Mouse (Mus musculus) limb, embryonic 11.5 days (tissue): ENCODE measurements at regions not wholly inside any gene's neighbourhood (a gene's known extent, or its start where the extent isn't known, plus 50 kb on each side); places are given as distances from the start of the nearest gene placed in this dataset.

ENCODE experiments used
- ATAC-seq: fragments of 200-750 bp; cut with Nextera tagmentation; 2 replicates; pipeline ENCODE4 v1.8.0; 2017; ENCODE audit warnings: low read depth; ENCODE audit not compliant: insufficient number of reproducible peaks, low FRiP score, low TSS enrichment
- DNase-seq: peaks from one replicate; pipeline ENCODE4 v3.0.0-alpha.2; 2015; ENCODE audit warnings: low spot score
- H3K27ac ChIP-seq: fragments of 300-500 bp; sonication (generic); replicated peaks from 2 replicates; pipeline ENCODE4 v1.5.1; 2014; ENCODE audit warnings: low read depth, mild to moderate bottlenecking, low read length
- H3K27me3 ChIP-seq: fragments of 300-500 bp; sonication (generic); 2 replicates; pipeline ENCODE4 v1.6.1; 2014; ENCODE audit warnings: mild to moderate bottlenecking, low read length, mixed read lengths; ENCODE audit not compliant: control insufficient read depth, insufficient read depth
- H3K36me3 ChIP-seq: fragments of 300-500 bp; sonication (generic); 2 replicates; pipeline ENCODE4 v1.6.1; 2014; ENCODE audit warnings: mild to moderate bottlenecking, low read length, moderate library complexity, mixed read lengths; ENCODE audit not compliant: control insufficient read depth, insufficient read depth
- H3K4me1 ChIP-seq: fragments of 300-500 bp; sonication (generic); 2 replicates; pipeline ENCODE4 v1.6.1; 2014; ENCODE audit warnings: low read length, mixed read lengths; ENCODE audit not compliant: control insufficient read depth, insufficient read depth
- H3K4me2 ChIP-seq: fragments of 300-500 bp; sonication (generic); 2 replicates; pipeline ENCODE4 v1.6.1; 2014; ENCODE audit warnings: low read depth, mild to moderate bottlenecking, moderate library complexity; ENCODE audit not compliant: severe bottlenecking
- H3K4me3 ChIP-seq: fragments of 300-500 bp; sonication (generic); 2 replicates; pipeline ENCODE4 v1.5.1; 2014; ENCODE audit warnings: low read depth, low read length
- H3K9ac ChIP-seq: fragments of 300-500 bp; sonication (generic); 2 replicates; pipeline ENCODE4 v1.6.1; 2014; ENCODE audit warnings: mild to moderate bottlenecking, low read length
- H3K9me3 ChIP-seq: fragments of 300-500 bp; sonication (generic); 2 replicates; pipeline ENCODE4 v1.6.1; 2016; ENCODE audit warnings: low read length; ENCODE audit not compliant: control insufficient read depth
- WGBS: fragments of 180-500 bp; shearing (Covaris S2); extraction: QIAGEN DNeasy Blood & Tissue Kit; methylation state at CpG from one replicate; pipeline ENCODE4 v1.1.7; 2014; 5-methylcytosine and 5-hydroxymethylcytosine counted together

GRCm38 (mm10) chr15:51472049-51472448 is 2412.7 kb upstream of the Gm7489 start:
- Histone ChIP-seq H3K9ac (no peak overlapping the region), H3K27me3 (no peaks in the 10 kb centered on the region), H3K27ac (no peak overlapping the region), H3K4me3 (no peak overlapping the region), H3K9me3 (no peaks in the 10 kb centered on the region), H3K4me1 (no peaks in the 10 kb centered on the region), H3K4me2 (no peak overlapping the region), H3K36me3 (no peaks in the 10 kb centered on the region)
- no peak for ATAC-seq
- DNase-seq: no peak
- WGBS: 84% methylated on average over 2 of the region's 2 CpGs

GRCm38 (mm10) chr15:51481856-51482255 is 2402.8 kb upstream of the Gm7489 start:
- no peaks in the 10 kb centered on the region for H3K27me3 ChIP-seq
- 80% methylated on average over 4 of the region's 4 CpGs for WGBS
- no peaks in the 10 kb centered on the region for H3K4me1 ChIP-seq
- DNase-seq (no peak), ATAC-seq (no peak)
- no peaks in the 10 kb centered on the region for H3K36me3 ChIP-seq
- no peak overlapping the region for H3K4me3 ChIP-seq
- no peak overlapping the region for H3K27ac ChIP-seq
- H3K4me2 ChIP-seq: no peak overlapping the region
- H3K9me3 ChIP-seq: no peaks in the 10 kb centered on the region
- H3K9ac ChIP-seq: no peak overlapping the region

- H3K4me3 ChIP-seq: no peak overlapping the region
- ATAC-seq (no peak), DNase-seq (no peak)
- H3K9me3 ChIP-seq: no peaks in the 10 kb centered on the region
- 88% methylated on average over 2 of the region's 2 CpGs for WGBS
- H3K4me2 ChIP-seq: no peak overlapping the region
- no peaks in the 10 kb centered on the region for H3K36me3 ChIP-seq
- no peaks in the 10 kb centered on the region for H3K4me1 ChIP-seq
- no peak overlapping the region for H3K9ac ChIP-seq
- no peak overlapping the region for H3K27ac ChIP-seq
- H3K27me3 ChIP-seq: no peaks in the 10 kb centered on the region
Measured at GRCm38 (mm10) chr15:51484207-51484606, 2400.5 kb upstream of the Gm7489 start.

GRCm38 (mm10) chr15:51485554-51485953 is 2399.2 kb upstream of the Gm7489 start:
- no peak overlapping the region for H3K4me2 ChIP-seq
- no peak overlapping the region for H3K27ac ChIP-seq
- no peaks in the 10 kb centered on the region for H3K9me3 ChIP-seq
- no peaks in the 10 kb centered on the region for H3K27me3 ChIP-seq
- DNase-seq: no peak
- no peak for ATAC-seq
- H3K4me1 ChIP-seq: no peaks in the 10 kb centered on the region
- H3K4me3 ChIP-seq: no peak overlapping the region
- 85% methylated on average over 2 of the region's 2 CpGs for WGBS
- H3K36me3 ChIP-seq: no peaks in the 10 kb centered on the region
- no peak overlapping the region for H3K9ac ChIP-seq

- WGBS: 61% methylated on average over 12 of the region's 12 CpGs
- no peak overlapping the region for H3K4me2 ChIP-seq
- ATAC-seq (0 out of 2 replicates have a peak, but pooled peaks have one; percentile 4), DNase-seq (peak; percentile 44)
- no peaks in the 10 kb centered on the region for H3K9me3 ChIP-seq
- no peak overlapping the region for H3K4me3 ChIP-seq
- peak overlapping the region; percentile 78 for H3K27ac ChIP-seq
- peaks cover 12% of the 10 kb centered on the region for H3K4me1 ChIP-seq
- no peaks in the 10 kb centered on the region for H3K27me3 ChIP-seq
- no peaks in the 10 kb centered on the region for H3K36me3 ChIP-seq
- no peak overlapping the region for H3K9ac ChIP-seq
Measured at GRCm38 (mm10) chr15:51502058-51502741, 2382.5 kb upstream of the Gm7489 start.

- Histone ChIP-seq H3K9ac (no peak overlapping the region), H3K4me1 (peaks cover 12% of the 10 kb centered on the region), H3K4me2 (no peak overlapping the region), H3K36me3 (no peaks in the 10 kb centered on the region), H3K9me3 (no peaks in the 10 kb centered on the region), H3K27ac (peak overlapping the region; percentile 78), H3K27me3 (no peaks in the 10 kb centered on the region), H3K4me3 (no peak overlapping the region)
- ATAC-seq (peak; percentile 41), DNase-seq (peak; percentile 51)
- 26% methylated on average over 10 of the region's 10 CpGs for WGBS
Measured at GRCm38 (mm10) chr15:51502742-51503270, 2381.9 kb upstream of the Gm7489 start.

- H3K27ac ChIP-seq: peak overlapping the region; percentile 78; the same call in 1 of the 2 replicates
- ATAC-seq: no peak
Measured at GRCm38 (mm10) chr15:51503341-51503740, 2381.4 kb upstream of the Gm7489 start.

GRCm38 (mm10) chr15:51504016-51504760 is 2380.5 kb upstream of the Gm7489 start:
- H3K36me3 ChIP-seq: no peaks in the 10 kb centered on the region
- WGBS: 52% methylated on average over 11 of the region's 11 CpGs
- no peak overlapping the region for H3K4me3 ChIP-seq
- DNase-seq (peak; percentile 30), ATAC-seq (no peak)
- peak overlapping the region; percentile 53 for H3K27ac ChIP-seq
- no peaks in the 10 kb centered on the region for H3K9me3 ChIP-seq
- H3K27me3 ChIP-seq: no peaks in the 10 kb centered on the region
- H3K9ac ChIP-seq: no peak overlapping the region
- H3K4me2 ChIP-seq: no peak overlapping the region
- H3K4me1 ChIP-seq: peaks cover 12% of the 10 kb centered on the region

More at GRCm38 (mm10) chr15:51503341-51503740, 2381.4 kb upstream of the Gm7489 start:
- Histone ChIP-seq H3K9ac (no peak overlapping the region), H3K36me3 (no peaks in the 10 kb centered on the region), H3K9me3 (no peaks in the 10 kb centered on the region), H3K4me2 (no peak overlapping the region), H3K4me1 (peaks cover 12% of the 10 kb centered on the region), H3K27me3 (no peaks in the 10 kb centered on the region), H3K4me3 (no peak overlapping the region)
- 8% methylated on average over 7 of the region's 8 CpGs for WGBS
- peak; percentile 56 for DNase-seq
